Comparison of ENCODE assay signal across 16 mouse cellular contexts in the genomic region with DNA sequence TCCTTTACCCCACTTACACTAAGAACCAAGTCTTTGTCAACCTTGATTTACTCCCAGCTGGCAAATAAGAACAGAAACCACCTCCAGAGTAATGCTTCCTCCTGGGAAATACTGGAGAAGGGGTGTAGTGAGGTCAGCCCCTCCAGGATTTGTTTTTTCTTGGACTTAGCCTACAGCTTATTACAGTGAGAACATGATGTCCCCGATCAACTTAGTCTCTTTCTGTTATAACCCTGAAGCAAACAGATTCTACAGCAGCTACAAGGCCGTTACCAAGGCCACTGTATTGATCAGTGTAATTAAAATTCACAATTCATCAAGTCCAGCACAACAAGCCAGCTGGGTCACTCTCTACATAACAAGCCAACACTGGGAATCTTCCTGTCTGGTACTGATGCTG. TPM values are rescaled to one million over a fixed set of nuclear protein-coding genes. Genes with fewer than 3 reads are reported as not detected.
DNase-seq lines count a peak whose midpoint lies in the region; ATAC-seq lines count a peak whose summit lies in the region.
"Had no signal": no experiment of that assay in that cellular context is flagged by ENCODE, and none has a peak within 500 bp of the region (broad histone marks: within the 10 kb centered on the region; RNA-seq: fewer than 3 reads in every experiment).

No protein-coding gene starts in this region.

- 91% methylated on average over 2 of the region's 2 CpGs for WGBS in heart, embryonic 10.5 days
- WGBS in midbrain, embryonic 11.5 days: 71% methylated on average over 2 of the region's 2 CpGs
- 51% methylated on average over 2 of the region's 2 CpGs for WGBS in midbrain, embryonic 15.5 days

- H3K27ac ChIP-seq in heart, embryonic 10.5 days: no peak overlapping the region
- no peak overlapping the region for H3K27ac ChIP-seq in midbrain, embryonic 11.5 days (ENCODE audit: low read depth, low read length)
- H3K27ac ChIP-seq in midbrain, embryonic 15.5 days: no peak overlapping the region
- H3K27ac ChIP-seq: forebrain, embryonic 13.5 days; heart, embryonic 13.5 days had no signal

- ATAC-seq in midbrain, embryonic 11.5 days (ENCODE audit: low FRiP score): peak; percentile 70
- ATAC-seq in midbrain, embryonic 15.5 days (replicated peaks): no peak
- ATAC-seq: activated CD4-positive, CD25-positive, alpha-beta regulatory T cell, adult 4 months; forebrain, embryonic 13.5 days had no signal

- H3K4me1 ChIP-seq in heart, embryonic 10.5 days: peaks cover 24% of the 10 kb centered on the region
- peaks cover 15% of the 10 kb centered on the region for H3K4me1 ChIP-seq in midbrain, embryonic 11.5 days (ENCODE audit: control insufficient read depth, insufficient read depth, low read length)
- peaks cover 60% of the 10 kb centered on the region for H3K4me1 ChIP-seq in midbrain, embryonic 15.5 days

- peak; percentile 43 for DNase-seq in heart, adult 8-10 months (ENCODE audit: low spot score)
- DNase-seq in heart, embryonic 10.5 days (ENCODE audit: low spot score): no peak
- no peak for DNase-seq in midbrain, embryonic 11.5 days (ENCODE audit: low spot score, missing footprints)
- peak; percentile 58 for DNase-seq in gonadal fat pad, adult 2 months (ENCODE audit: low read depth)
- DNase-seq in retina, embryonic 14.5 days (ENCODE audit: low spot score): peak; percentile 24
- no peak for DNase-seq in lung, postnatal 10 days
- DNase-seq: cerebellum, postnatal 25 days; kidney, adult 8-10 months; lung, embryonic 14.5 days had no signal

- H3K36me3 ChIP-seq in heart, embryonic 10.5 days: no peaks in the 10 kb centered on the region
- H3K36me3 ChIP-seq in midbrain, embryonic 11.5 days (ENCODE audit: control insufficient read depth, insufficient read depth, low read length): no peaks in the 10 kb centered on the region
- no peaks in the 10 kb centered on the region for H3K36me3 ChIP-seq in midbrain, embryonic 15.5 days (replicated peaks)
- H3K36me3 ChIP-seq: heart, embryonic 13.5 days had no signal

- no peak overlapping the region for H3K9ac ChIP-seq in midbrain, embryonic 11.5 days (ENCODE audit: low read length)
- H3K9ac ChIP-seq in midbrain, embryonic 15.5 days: no peak overlapping the region
- H3K9ac ChIP-seq: forebrain, embryonic 13.5 days; heart, embryonic 13.5 days; lung, embryonic 14.5 days had no signal

- no peak overlapping the region for H3K4me3 ChIP-seq in heart, embryonic 10.5 days
- H3K4me3 ChIP-seq in midbrain, embryonic 11.5 days (ENCODE audit: low read depth, low read length): no peak overlapping the region
- no peak overlapping the region for H3K4me3 ChIP-seq in midbrain, embryonic 15.5 days
- H3K4me3 ChIP-seq: forebrain, embryonic 13.5 days; heart, embryonic 13.5 days; myocyte had no signal

- no peaks in the 10 kb centered on the region for H3K9me3 ChIP-seq in heart, embryonic 10.5 days
- no peaks in the 10 kb centered on the region for H3K9me3 ChIP-seq in midbrain, embryonic 11.5 days (ENCODE audit: control insufficient read depth, low read length)
- H3K9me3 ChIP-seq in midbrain, embryonic 15.5 days: no peaks in the 10 kb centered on the region
- H3K9me3 ChIP-seq: forebrain, embryonic 13.5 days; heart, embryonic 13.5 days had no signal

- no peak overlapping the region for H3K4me2 ChIP-seq in midbrain, embryonic 11.5 days
- no peak overlapping the region for H3K4me2 ChIP-seq in midbrain, embryonic 15.5 days
- H3K4me2 ChIP-seq: forebrain, embryonic 13.5 days; heart, embryonic 13.5 days; lung, embryonic 14.5 days had no signal

- H3K27me3 ChIP-seq in heart, embryonic 10.5 days (ENCODE audit: insufficient read depth, poor library complexity, severe bottlenecking): no peaks in the 10 kb centered on the region
- no peaks in the 10 kb centered on the region for H3K27me3 ChIP-seq in midbrain, embryonic 11.5 days (ENCODE audit: control insufficient read depth, insufficient read depth, low read length)
- no peaks in the 10 kb centered on the region for H3K27me3 ChIP-seq in midbrain, embryonic 15.5 days (replicated peaks)
- H3K27me3 ChIP-seq: forebrain, embryonic 13.5 days; heart, embryonic 13.5 days had no signal

RNA-seq across cellular contexts. Expression of a gene that starts 6.0 kb away (rescaled TPM):
- total RNA-seq in heart, adult 8-10 months (2022): 10 to 100 TPM; 76.2 to 87.9 (median 83.4) TPM
- polyA plus RNA-seq in heart, embryonic 10.5 days (2016; fragmentation: Nextera tagmentation; extraction: Ambion mirVana): 62.2 and 71.8 TPM in 2 replicates
- polyA plus RNA-seq in midbrain, embryonic 11.5 days (2014; fragmentation: Nextera tagmentation; extraction: Ambion mirVana): 127 and 132 TPM in 2 replicates
- polyA plus RNA-seq in midbrain, embryonic 15.5 days (2015; fragmentation: Nextera tagmentation; extraction: Ambion mirVana): 115 and 117 TPM in 2 replicates
- polyA plus RNA-seq in gonadal fat pad, adult 2 months (2012; rRNA removed): 89.6 and 93.7 TPM in 2 replicates

RNA-seq across cellular contexts. Expression of a gene that starts 58.9 kb away (rescaled TPM):
- 10 to 100 TPM; 17.4 to 22.6 (median 20.4) TPM for total RNA-seq in heart, adult 8-10 months (2022)
- polyA plus RNA-seq in heart, embryonic 10.5 days (2016; fragmentation: Nextera tagmentation; extraction: Ambion mirVana): 45.1 and 50.1 TPM in 2 replicates
- 87.6 and 90.6 TPM in 2 replicates for polyA plus RNA-seq in midbrain, embryonic 11.5 days (2014; fragmentation: Nextera tagmentation; extraction: Ambion mirVana)
- polyA plus RNA-seq in midbrain, embryonic 15.5 days (2015; fragmentation: Nextera tagmentation; extraction: Ambion mirVana): 178 and 182 TPM in 2 replicates
- polyA plus RNA-seq in gonadal fat pad, adult 2 months (2012; rRNA removed): 46.3 and 52.2 TPM in 2 replicates

RNA-seq across cellular contexts. Expression of a gene that starts 59.2 kb away (rescaled TPM):
- total RNA-seq in heart, adult 8-10 months (2022): not detected
- polyA plus RNA-seq in heart, embryonic 10.5 days (2016; fragmentation: Nextera tagmentation; extraction: Ambion mirVana): not detected in 2 replicates
- polyA plus RNA-seq in midbrain, embryonic 11.5 days (2014; fragmentation: Nextera tagmentation; extraction: Ambion mirVana): not detected in 2 replicates
- polyA plus RNA-seq in midbrain, embryonic 15.5 days (2015; fragmentation: Nextera tagmentation; extraction: Ambion mirVana): not detected in 2 replicates
- polyA plus RNA-seq in gonadal fat pad, adult 2 months (2012; rRNA removed): not detected in 2 replicates
- total RNA-seq: ES-E14; left cerebral cortex, postnatal 10 days had no signal
- polyA plus RNA-seq: activated CD4-positive, CD25-positive, alpha-beta regulatory T cell, adult 4 months; forebrain, embryonic 13.5 days; heart, embryonic 13.5 days; lung, embryonic 14.5 days; myocyte had no signal

Comparison
In these comparisons a context has a peak if more than half of its experiments do, and no peak if none do; other contexts are left out.
1. DNase-seq: peak in heart, adult 8-10 months (single experiment), gonadal fat pad, adult 2 months (single experiment) and retina, embryonic 14.5 days (single experiment); none in heart, embryonic 10.5 days (single experiment), midbrain, embryonic 11.5 days (single experiment) and lung, postnatal 10 days (single experiment).